Comparison of ENCODE assay signal across 17 mouse cellular contexts in genomic region chr19:58500049-58500448, GRCm38 (mm10). TPM values are rescaled to one million over a fixed set of nuclear protein-coding genes. Genes with fewer than 3 reads are reported as not detected.
A peak's percentile ranks its signal among the peaks of the same experiment; 100 is the strongest.
DNase-seq lines count a peak whose midpoint lies in the region; ATAC-seq and TF ChIP-seq lines count a peak whose summit lies in the region.
"Had no signal": no experiment of that assay in that cellular context is flagged by ENCODE, and none has a peak within 500 bp of the region (broad histone marks: within the 10 kb centered on the region; RNA-seq: fewer than 3 reads in every experiment).

No protein-coding gene starts in this region.

- no peaks in the 10 kb centered on the region for H3K27me3 ChIP-seq in hindbrain, embryonic 16.5 days (replicated peaks; ENCODE audit: control insufficient read depth, insufficient read depth, low read length)

- WGBS in hindbrain, embryonic 16.5 days, result 63% methylated on average over 2 of the region's 2 CpGs

- no peak overlapping the region for H3K4me3 ChIP-seq in hindbrain, embryonic 16.5 days (ENCODE audit: low read length)

- H3K9ac ChIP-seq in hindbrain, embryonic 16.5 days (ENCODE audit: low read depth, low read length), result no peak overlapping the region

- DNase-seq in layer of hippocampus, adult 11-12 months (ENCODE audit: low spot score), result peak; percentile 40
- no peak for DNase-seq in layer of hippocampus, postnatal 36 days
- DNase-seq in brain, embryonic 14.5 days (ENCODE audit: low read depth), result peak; percentile 85
- DNase-seq in retina, embryonic 14.5 days (ENCODE audit: low spot score), result peak; percentile 51
- DNase-seq in gastrocnemius, postnatal 14 days, result no peak
- DNase-seq in kidney, adult 8-10 months, result no peak
- DNase-seq: adrenal gland, postnatal 10 days; gastrocnemius, postnatal 25 days; right cerebral cortex, postnatal 4 days had no signal

- H3K9me3 ChIP-seq in hindbrain, embryonic 16.5 days (ENCODE audit: control insufficient read depth, low read length), result no peaks in the 10 kb centered on the region

- no peak for TF ChIP-seq CTCF in brain, embryonic 14.5 days (IDR thresholded peaks at IDR 0.05; ENCODE audit: borderline replicate concordance, extremely low read depth, insufficient read depth, insufficient read length)

- no peaks in the 10 kb centered on the region for H3K36me3 ChIP-seq in hindbrain, embryonic 16.5 days (ENCODE audit: control insufficient read depth, insufficient read depth, low read length)

- TF ChIP-seq POLR2A in brain, embryonic 14.5 days (IDR thresholded peaks at IDR 0.05; ENCODE audit: borderline replicate concordance, extremely low read depth, insufficient read depth, insufficient read length, poor library complexity, severe bottlenecking), result no peak

- no peak overlapping the region for H3K4me2 ChIP-seq in hindbrain, embryonic 16.5 days (ENCODE audit: low read length)
- H3K4me2 ChIP-seq: liver, embryonic 11.5 days had no signal

- intact Hi-C loops in gastrocnemius, postnatal 14 days (cut with DNase I; ENCODE audit: low total_unique reads), result no loop called here

- 0 out of 2 replicates have a peak, but pooled peaks have one; percentile 45 for ATAC-seq in hindbrain, embryonic 16.5 days

- H3K4me1 ChIP-seq in hindbrain, embryonic 16.5 days (ENCODE audit: control insufficient read depth, insufficient read depth, low read depth, low read length), result no peaks in the 10 kb centered on the region

- H3K27ac ChIP-seq in hindbrain, embryonic 16.5 days (ENCODE audit: low read depth, low read length), result no peak overlapping the region
- H3K27ac ChIP-seq: kidney, postnatal 0 days had no signal

RNA-seq across cellular contexts. Expression of gene Ccdc172, which starts 11.7 kb away (rescaled TPM):
- total RNA-seq in layer of hippocampus, postnatal 36 days (2021), result not detected
- not detected in 2 replicates for polyA plus RNA-seq in brain, embryonic 14.5 days (2012; rRNA removed)
- 0.24 TPM in 1 of 2 replicates, not detected in the other for polyA plus RNA-seq in hindbrain, embryonic 16.5 days (2015; fragmentation: Nextera tagmentation; extraction: Ambion mirVana)
- not detected for total RNA-seq in gastrocnemius, postnatal 14 days (2021)
- total RNA-seq: adrenal gland, postnatal 10 days; gastrocnemius, postnatal 25 days; monocyte, adult 5-6 weeks had no signal
- polyA plus RNA-seq: cortical plate, adult 2 months; heart, embryonic 14.5 days; kidney, postnatal 0 days; liver, embryonic 11.5 days; stomach, embryonic 14.5 days had no signal

RNA-seq across cellular contexts. Expression of gene Gfra1, which starts 44.3 kb away (rescaled TPM):
- total RNA-seq in layer of hippocampus, postnatal 36 days (2021), result 10 to 100 TPM; 62.0 to 64.5 TPM
- 19.6 and 44.8 TPM in 2 replicates for polyA plus RNA-seq in brain, embryonic 14.5 days (2012; rRNA removed)
- polyA plus RNA-seq in hindbrain, embryonic 16.5 days (2015; fragmentation: Nextera tagmentation; extraction: Ambion mirVana), result 38.6 and 47.3 TPM in 2 replicates
- 1 to 10 TPM; 4.7 to 6.6 TPM for total RNA-seq in gastrocnemius, postnatal 14 days (2021)
- total RNA-seq: monocyte, adult 5-6 weeks; neutrophil, adult 5-6 weeks had no signal

Comparison
In these comparisons a context has a peak if more than half of its experiments do, and no peak if none do; other contexts are left out.
1. DNase-seq: peak in layer of hippocampus, adult 11-12 months (single experiment), brain, embryonic 14.5 days (single experiment) and retina, embryonic 14.5 days (single experiment); none in layer of hippocampus, postnatal 36 days (0 of 2), gastrocnemius, postnatal 14 days (single experiment) and kidney, adult 8-10 months (0 of 2).
2. RNA of gene Gfra1, which starts 44.3 kb away (total RNA-seq): 62.0 to 64.5 TPM in layer of hippocampus, postnatal 36 days; 4.7 to 6.6 TPM in gastrocnemius, postnatal 14 days; every median in the first group is over 4 times any median in the second.